In the genomic region with DNA sequence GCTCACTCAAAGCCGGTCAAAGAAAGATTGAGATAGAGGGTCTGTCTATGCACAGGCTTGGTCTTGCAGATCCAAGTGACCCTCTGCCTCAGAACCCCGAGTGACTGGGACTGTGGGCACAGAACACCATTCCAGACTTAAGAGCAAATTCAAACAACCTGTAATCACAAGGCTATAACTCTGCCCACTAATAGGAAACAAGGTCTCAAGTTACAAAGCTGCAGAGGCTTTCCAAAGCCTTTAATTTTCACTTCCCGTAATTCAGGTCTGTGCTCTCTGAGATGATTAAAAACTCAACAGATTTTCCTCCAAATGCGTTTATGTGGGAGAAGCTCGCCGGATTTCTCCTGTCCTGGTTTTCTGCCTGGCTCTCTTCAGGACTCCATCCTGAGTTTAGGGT, we compare ENCODE assay signal across 20 mouse cellular contexts. TPM values are rescaled to one million over a fixed set of nuclear protein-coding genes. Genes with fewer than 3 reads are reported as not detected.
DNase-seq lines count a peak whose midpoint lies in the region; ATAC-seq and TF ChIP-seq lines count a peak whose summit lies in the region.
"Had no signal": no experiment of that assay in that cellular context is flagged by ENCODE, and none has a peak within 500 bp of the region (broad histone marks: within the 10 kb centered on the region; RNA-seq: fewer than 3 reads in every experiment).

No protein-coding gene starts in this region.

- H3K9me3 ChIP-seq in heart, postnatal 0 days (replicated peaks; ENCODE audit: control insufficient read depth, low read length), result no peaks in the 10 kb centered on the region
- H3K9me3 ChIP-seq in lung, embryonic 16.5 days (ENCODE audit: control insufficient read depth, low read length), result no peaks in the 10 kb centered on the region
- H3K9me3 ChIP-seq in limb, embryonic 15.5 days, result no peaks in the 10 kb centered on the region
- no peaks in the 10 kb centered on the region for H3K9me3 ChIP-seq in hindbrain, embryonic 16.5 days (ENCODE audit: control insufficient read depth, low read length)
- H3K9me3 ChIP-seq: embryonic facial prominence, embryonic 12.5 days; heart, embryonic 13.5 days; midbrain, embryonic 12.5 days; neural tube, embryonic 12.5 days had no signal

- intact Hi-C loops in heart, postnatal 25 days (cut with DNase I), result no loop called here

- ATAC-seq in heart, postnatal 0 days (ENCODE audit: insufficient read depth, low read depth), result no peak
- peak; percentile 37; the same call in 1 of the 2 replicates for ATAC-seq in lung, embryonic 16.5 days (ENCODE audit: low read depth)
- 0 out of 2 replicates have a peak, but pooled peaks have one; percentile 12 for ATAC-seq in granulocyte monocyte progenitor cell, adult 5-6 weeks (replicated peaks; ENCODE audit: poor library complexity, severe bottlenecking)
- no peak for ATAC-seq in limb, embryonic 15.5 days (ENCODE audit: insufficient number of reproducible peaks, low FRiP score, low TSS enrichment, low read depth)
- ATAC-seq in inflammation-experienced regulatory T-cells, adult 6 months, result no peak
- no peak for ATAC-seq in hindbrain, embryonic 16.5 days
- ATAC-seq: forebrain, postnatal 0 days; hindbrain, postnatal 0 days had no signal

- no peaks in the 10 kb centered on the region for H3K36me3 ChIP-seq in heart, postnatal 0 days (replicated peaks; ENCODE audit: control insufficient read depth, insufficient read depth, low read length)
- no peaks in the 10 kb centered on the region for H3K36me3 ChIP-seq in lung, embryonic 16.5 days (ENCODE audit: control insufficient read depth, insufficient read depth, low read length)
- no peaks in the 10 kb centered on the region for H3K36me3 ChIP-seq in limb, embryonic 15.5 days
- H3K36me3 ChIP-seq in hindbrain, embryonic 16.5 days (ENCODE audit: control insufficient read depth, insufficient read depth, low read length), result no peaks in the 10 kb centered on the region
- H3K36me3 ChIP-seq: embryonic facial prominence, embryonic 12.5 days; forebrain, embryonic 10.5 days; heart, embryonic 13.5 days; midbrain, embryonic 12.5 days; neural tube, embryonic 12.5 days had no signal

- no peak for TF ChIP-seq CTCF in heart, postnatal 0 days (IDR thresholded peaks at IDR 0.05; ENCODE audit: low read depth)

- H3K4me2 ChIP-seq in heart, postnatal 0 days (ENCODE audit: low read depth, low read length), result no peak overlapping the region
- H3K4me2 ChIP-seq in lung, embryonic 16.5 days (ENCODE audit: low read depth, low read length), result no peak overlapping the region
- H3K4me2 ChIP-seq in limb, embryonic 15.5 days, result no peak overlapping the region
- no peak overlapping the region for H3K4me2 ChIP-seq in hindbrain, embryonic 16.5 days (ENCODE audit: low read length)
- H3K4me2 ChIP-seq: embryonic facial prominence, embryonic 12.5 days; heart, embryonic 13.5 days; midbrain, embryonic 12.5 days; neural tube, embryonic 12.5 days had no signal

- 58% methylated on average over 6 of the region's 6 CpGs for WGBS in heart, postnatal 0 days
- WGBS in lung, embryonic 16.5 days, result 45% methylated on average over 6 of the region's 6 CpGs
- WGBS in limb, embryonic 15.5 days, result 13% methylated on average over 6 of the region's 6 CpGs
- 83% methylated on average over 6 of the region's 6 CpGs for WGBS in hindbrain, embryonic 16.5 days

- no peaks in the 10 kb centered on the region for H3K4me1 ChIP-seq in heart, postnatal 0 days (ENCODE audit: control insufficient read depth, insufficient read depth)
- H3K4me1 ChIP-seq in lung, embryonic 16.5 days (replicated peaks; ENCODE audit: control insufficient read depth, insufficient read depth, low read length), result no peaks in the 10 kb centered on the region
- peaks cover 3% of the 10 kb centered on the region for H3K4me1 ChIP-seq in limb, embryonic 15.5 days
- no peaks in the 10 kb centered on the region for H3K4me1 ChIP-seq in hindbrain, embryonic 16.5 days (ENCODE audit: control insufficient read depth, insufficient read depth, low read depth, low read length)
- H3K4me1 ChIP-seq: heart, embryonic 13.5 days; midbrain, embryonic 12.5 days; neural tube, embryonic 12.5 days had no signal

- H3K9ac ChIP-seq in heart, postnatal 0 days (replicated peaks; ENCODE audit: low read depth, low read length), result no peak overlapping the region
- H3K9ac ChIP-seq in lung, embryonic 16.5 days (ENCODE audit: low read length), result no peak overlapping the region
- H3K9ac ChIP-seq in limb, embryonic 15.5 days, result 0 out of 2 replicates have a peak overlapping the region, but pooled peaks have one; percentile 7
- H3K9ac ChIP-seq in hindbrain, embryonic 16.5 days (ENCODE audit: low read depth, low read length), result no peak overlapping the region
- H3K9ac ChIP-seq: embryonic facial prominence, embryonic 12.5 days; forebrain, postnatal 0 days; heart, embryonic 13.5 days; midbrain, embryonic 12.5 days; neural tube, embryonic 12.5 days had no signal

- DNase-seq in heart, postnatal 0 days (ENCODE audit: low spot score), result no peak
- DNase-seq in heart, postnatal 25 days (ENCODE audit: low spot score), result no peak
- no peak for DNase-seq in lung, adult 18-20 months
- DNase-seq: adrenal gland, adult 2 months; cerebellum, adult 2 months; forebrain, postnatal 0 days; kidney, postnatal 10 days; lung, adult 2 months; right cerebral cortex, postnatal 4 days had no signal

- 0 out of 2 replicates have a peak overlapping the region, but pooled peaks have one; percentile 11 for H3K27ac ChIP-seq in heart, postnatal 0 days (ENCODE audit: low read depth)
- 0 out of 2 replicates have a peak overlapping the region, but pooled peaks have one; percentile 26 for H3K27ac ChIP-seq in lung, embryonic 16.5 days (ENCODE audit: low read length)
- H3K27ac ChIP-seq in limb, embryonic 15.5 days, result no peak overlapping the region
- no peak overlapping the region for H3K27ac ChIP-seq in hindbrain, embryonic 16.5 days (ENCODE audit: low read depth, low read length)
- H3K27ac ChIP-seq: embryonic facial prominence, embryonic 12.5 days; forebrain, embryonic 10.5 days; heart, embryonic 13.5 days; hindbrain, postnatal 0 days; midbrain, embryonic 12.5 days; neural tube, embryonic 12.5 days had no signal

- H3K4me3 ChIP-seq in heart, postnatal 0 days (ENCODE audit: low read depth, low read length), result no peak overlapping the region
- no peak overlapping the region for H3K4me3 ChIP-seq in lung, embryonic 16.5 days (ENCODE audit: low read length)
- no peak overlapping the region for H3K4me3 ChIP-seq in limb, embryonic 15.5 days
- no peak overlapping the region for H3K4me3 ChIP-seq in hindbrain, embryonic 16.5 days (ENCODE audit: low read length)
- H3K4me3 ChIP-seq: embryonic facial prominence, embryonic 12.5 days; forebrain, embryonic 10.5 days; heart, embryonic 13.5 days; midbrain, embryonic 12.5 days; neural tube, embryonic 12.5 days had no signal

- TF ChIP-seq EP300 in heart, postnatal 0 days (IDR thresholded peaks at IDR 0.05; ENCODE audit: low read depth), result no peak

- H3K27me3 ChIP-seq in heart, postnatal 0 days (ENCODE audit: control insufficient read depth, insufficient read depth, low read length), result no peaks in the 10 kb centered on the region
- no peaks in the 10 kb centered on the region for H3K27me3 ChIP-seq in lung, embryonic 16.5 days (ENCODE audit: control insufficient read depth, insufficient read depth, low read depth, low read length)
- H3K27me3 ChIP-seq in limb, embryonic 15.5 days, result no peaks in the 10 kb centered on the region
- no peaks in the 10 kb centered on the region for H3K27me3 ChIP-seq in hindbrain, embryonic 16.5 days (replicated peaks; ENCODE audit: control insufficient read depth, insufficient read depth, low read length)
- H3K27me3 ChIP-seq: embryonic facial prominence, embryonic 12.5 days; heart, embryonic 13.5 days; midbrain, embryonic 12.5 days; neural tube, embryonic 12.5 days had no signal

RNA-seq across cellular contexts. Expression of a gene that starts 8.6 kb away (rescaled TPM):
- 190 and 225 TPM in 2 replicates for total RNA-seq in heart, postnatal 0 days (2014; rRNA removed; ENCODE audit: low replicate concordance)
- polyA plus RNA-seq in heart, postnatal 0 days (2015; fragmentation: Nextera tagmentation; extraction: Ambion mirVana), result 188 and 200 TPM in 2 replicates
- 100 to 1,000 TPM; 207 to 215 TPM for total RNA-seq in heart, postnatal 25 days (2021)
- polyA plus RNA-seq in lung, embryonic 16.5 days (2015; fragmentation: Nextera tagmentation; extraction: Ambion mirVana), result 459 and 464 TPM in 2 replicates
- 383 and 409 TPM in 2 replicates for total RNA-seq in granulocyte monocyte progenitor cell, adult 5-6 weeks (2014; fragmentation: Nextera tagmentation)
- 163 and 164 TPM in 2 replicates for total RNA-seq in granulocyte monocyte progenitor cell, adult 5-6 weeks (2017)
- 327 and 351 TPM in 2 replicates for polyA plus RNA-seq in limb, embryonic 15.5 days (2015; fragmentation: Nextera tagmentation; extraction: Ambion mirVana)
- 1,000 to 10,000 TPM; 1,026 to 1,183 (median 1,027) TPM for polyA plus RNA-seq in inflammation-experienced regulatory T-cells, adult 6 months (2017; shearing (Covaris generic))
- polyA plus RNA-seq in hindbrain, embryonic 16.5 days (2015; fragmentation: Nextera tagmentation; extraction: Ambion mirVana), result 346 and 350 TPM in 2 replicates

RNA-seq across cellular contexts. Expression of a gene that starts 13.8 kb away (rescaled TPM):
- total RNA-seq in heart, postnatal 0 days (2014; rRNA removed; ENCODE audit: low replicate concordance), result 18.2 and 21.6 TPM in 2 replicates
- polyA plus RNA-seq in heart, postnatal 0 days (2015; fragmentation: Nextera tagmentation; extraction: Ambion mirVana), result 10.1 and 12.1 TPM in 2 replicates
- total RNA-seq in heart, postnatal 25 days (2021), result 10 to 100 TPM; 20.1 to 21.1 TPM
- polyA plus RNA-seq in lung, embryonic 16.5 days (2015; fragmentation: Nextera tagmentation; extraction: Ambion mirVana), result 29.1 and 29.3 TPM in 2 replicates
- 18.0 and 22.5 TPM in 2 replicates for total RNA-seq in granulocyte monocyte progenitor cell, adult 5-6 weeks (2014; fragmentation: Nextera tagmentation)
- 20.7 and 23.8 TPM in 2 replicates for total RNA-seq in granulocyte monocyte progenitor cell, adult 5-6 weeks (2017)
- polyA plus RNA-seq in limb, embryonic 15.5 days (2015; fragmentation: Nextera tagmentation; extraction: Ambion mirVana), result 25.0 and 26.9 TPM in 2 replicates
- 10 to 100 TPM in 1 of 3 experiments, 1 to 10 TPM in 2; 5.5 to 13.4 (median 9.2) TPM for polyA plus RNA-seq in inflammation-experienced regulatory T-cells, adult 6 months (2017; shearing (Covaris generic))
- polyA plus RNA-seq in hindbrain, embryonic 16.5 days (2015; fragmentation: Nextera tagmentation; extraction: Ambion mirVana), result 7.4 and 9.7 TPM in 2 replicates

Comparison
In these comparisons a context has a peak if more than half of its experiments do, and no peak if none do; other contexts are left out.
1. ATAC-seq: peak in lung, embryonic 16.5 days (single experiment) and granulocyte monocyte progenitor cell, adult 5-6 weeks (single experiment); none in heart, postnatal 0 days (single experiment), limb, embryonic 15.5 days (single experiment), inflammation-experienced regulatory T-cells, adult 6 months (single experiment) and hindbrain, embryonic 16.5 days (single experiment).
2. H3K27ac ChIP-seq: peak in heart, postnatal 0 days (single experiment) and lung, embryonic 16.5 days (single experiment); none in limb, embryonic 15.5 days (single experiment) and hindbrain, embryonic 16.5 days (single experiment).